Mouse (Mus musculus) testis, adult 2 months (tissue): ENCODE measurements at regions not wholly inside any gene's neighbourhood (a gene's known extent, or its start where the extent isn't known, plus 50 kb on each side); places are given as distances from the start of the nearest gene placed in this dataset.

Experiments
- CTCF ChIP-seq: fragments of 200-500 bp; IDR thresholded peaks from 2 replicates; pipeline ENCODE4 v1.5.1; 2012; ENCODE audit warnings: low read depth, mild to moderate bottlenecking, inconsistent platforms, low read length, moderate library complexity; ENCODE audit not compliant: control insufficient read depth, insufficient read depth, insufficient replicate concordance
- POLR2A ChIP-seq: fragments of 200-500 bp; IDR thresholded peaks from 2 replicates; pipeline ENCODE4 v1.6.1; 2012; ENCODE audit warnings: low read depth, mild to moderate bottlenecking, inconsistent platforms, low read length, moderate library complexity; ENCODE audit not compliant: control insufficient read depth

DNA sequence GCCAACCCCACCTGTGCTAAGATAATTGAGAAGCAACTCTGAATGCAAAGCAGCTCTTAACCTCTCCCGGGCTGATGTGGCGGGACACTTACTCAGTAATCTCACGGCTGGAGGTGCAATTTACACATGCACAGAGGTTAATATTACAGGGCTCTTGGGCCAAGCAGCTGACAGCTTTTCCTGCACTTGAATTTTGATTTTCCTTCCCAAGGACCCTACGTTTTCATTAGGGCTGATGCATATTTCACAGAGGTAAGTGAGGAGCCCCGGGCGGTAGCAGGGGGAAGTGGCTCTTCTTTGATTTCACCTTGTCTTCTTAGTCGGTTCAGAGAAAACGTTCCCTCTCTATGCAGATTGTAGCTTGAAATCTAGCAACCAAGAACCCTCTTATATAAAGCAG is 139.7 kb downstream of the 1700010I14Rik start:
- no peak for TF ChIP-seq CTCF
- no peak for TF ChIP-seq POLR2A
